Mouse (Mus musculus) hindbrain, embryonic 13.5 days (tissue): Measurements from ENCODE around the gene Snap23. TPM values are rescaled to one million over a fixed set of nuclear protein-coding genes. Genes with fewer than 3 reads are reported as not detected.
"Not testable (repeated sequence)": the region's sequence is repeated elsewhere in the genome, so short reads cannot be mapped to it uniquely, and the experiment has no call there.

Source experiments
- ATAC-seq: fragments of 200-750 bp; cut with Nextera tagmentation; 2 replicates; pipeline ENCODE4 v1.8.0; 2017; ENCODE audit warnings: moderate TSS enrichment; ENCODE audit not compliant: low FRiP score
- H3K27ac ChIP-seq: fragments of 300-500 bp; sonication (generic); 2 replicates; pipeline ENCODE4 v1.5.1; 2015; ENCODE audit warnings: inconsistent platforms, mild to moderate bottlenecking, moderate library complexity
- H3K27me3 ChIP-seq: fragments of 300-500 bp; sonication (generic); 2 replicates; pipeline ENCODE4 v1.6.1; 2015; ENCODE audit warnings: mild to moderate bottlenecking, inconsistent platforms
- H3K36me3 ChIP-seq: fragments of 300-500 bp; sonication (generic); 2 replicates; pipeline ENCODE4 v1.6.1; 2015; ENCODE audit warnings: mild to moderate bottlenecking, inconsistent platforms
- H3K4me1 ChIP-seq: fragments of 300-500 bp; sonication (generic); replicated peaks from 2 replicates; pipeline ENCODE4 v1.6.1; 2015; ENCODE audit warnings: inconsistent platforms
- H3K4me2 ChIP-seq: fragments of 300-500 bp; sonication (generic); 2 replicates; pipeline ENCODE4 v1.6.1; 2015; ENCODE audit warnings: inconsistent platforms, mild to moderate bottlenecking, moderate library complexity
- H3K4me3 ChIP-seq: fragments of 300-500 bp; sonication (generic); 2 replicates; pipeline ENCODE4 v1.5.1; 2015; ENCODE audit warnings: mild to moderate bottlenecking, inconsistent platforms
- H3K9ac ChIP-seq: fragments of 300-500 bp; sonication (generic); 2 replicates; pipeline ENCODE4 v1.6.1; 2015; ENCODE audit warnings: mild to moderate bottlenecking, inconsistent platforms
- H3K9me3 ChIP-seq: fragments of 300-500 bp; sonication (generic); 2 replicates; pipeline ENCODE4 v1.6.1; 2016; ENCODE audit warnings: inconsistent platforms
- WGBS: fragments of 180-500 bp; shearing (Covaris S2); methylation state at CpG from one replicate; pipeline ENCODE4 v1.1.7; 2015; 5-methylcytosine and 5-hydroxymethylcytosine counted together
- polyA plus RNA-seq: library from polyadenylated mRNA; unstranded; fragments of >200 nt; fragmentation: Nextera tagmentation; extraction: Ambion mirVana; gene quantifications from 2 replicates; pipeline ENCODE4 v1.2.1, GENCODE M21; 2015

Snap23 gene
- polyA plus RNA-seq, 1 experiment from 2014 or later = 23.7 TPM

DNA sequence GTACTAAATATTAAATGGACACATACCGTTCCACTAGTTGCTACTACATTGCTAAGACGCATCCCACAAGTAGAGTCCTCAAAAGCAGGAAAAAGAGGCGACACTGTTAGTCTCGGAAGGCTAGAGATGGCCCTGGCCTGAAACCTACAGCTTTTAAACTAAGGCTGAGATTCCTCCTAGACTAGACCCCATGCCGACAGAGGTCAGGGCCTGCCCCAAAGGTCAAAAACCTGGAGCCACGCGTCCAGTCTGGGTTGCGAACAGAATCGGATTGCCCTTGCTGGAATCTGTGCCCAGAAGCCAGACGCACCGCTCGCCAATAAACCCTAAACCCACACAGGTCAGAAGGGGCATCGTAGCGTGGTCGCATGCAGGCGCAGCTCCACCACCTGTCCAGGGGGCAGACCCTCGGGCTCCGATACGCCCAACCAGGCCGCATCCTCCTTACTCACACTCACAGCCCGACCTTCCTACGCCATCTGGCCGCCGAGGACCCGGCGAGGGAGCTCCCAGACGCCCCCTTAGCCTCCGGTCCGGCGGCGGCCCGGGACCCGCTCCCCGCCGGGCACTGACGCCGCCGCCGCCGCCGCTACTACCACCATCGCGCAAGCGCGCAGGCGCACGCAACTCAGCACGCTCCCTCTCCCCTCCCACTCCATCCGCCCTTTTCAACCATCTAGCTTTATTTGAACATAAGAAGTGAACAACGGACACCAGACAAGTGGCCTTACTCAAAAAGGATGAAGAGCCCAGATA is 4.1 kb upstream of the Snap23 start, which contains the start of gene Zfp106:
TSS of gene Zfp106 (minus strand) at position 609 of the 756 bp plus-strand sequence.
- peaks cover 30% of the 10 kb centered on the region for H3K4me1 ChIP-seq
- peak within 1 kb of the TSS; percentile 80 for H3K4me2 ChIP-seq
- peak; percentile 87 for ATAC-seq
- no peaks in the 10 kb centered on the region for H3K27me3 ChIP-seq
- H3K4me3 ChIP-seq = peak within 1 kb of the TSS; percentile 89
- peak within 1 kb of the TSS; percentile 79 for H3K27ac ChIP-seq
- WGBS = under 1% methylated on average over 50 of the region's 50 CpGs
- peak within 1 kb of the TSS; percentile 92 for H3K9ac ChIP-seq
- H3K9me3 ChIP-seq = no peaks in the 10 kb centered on the region
- no peaks in the 10 kb centered on the region; the same call in 1 of the 2 replicates for H3K36me3 ChIP-seq

DNA sequence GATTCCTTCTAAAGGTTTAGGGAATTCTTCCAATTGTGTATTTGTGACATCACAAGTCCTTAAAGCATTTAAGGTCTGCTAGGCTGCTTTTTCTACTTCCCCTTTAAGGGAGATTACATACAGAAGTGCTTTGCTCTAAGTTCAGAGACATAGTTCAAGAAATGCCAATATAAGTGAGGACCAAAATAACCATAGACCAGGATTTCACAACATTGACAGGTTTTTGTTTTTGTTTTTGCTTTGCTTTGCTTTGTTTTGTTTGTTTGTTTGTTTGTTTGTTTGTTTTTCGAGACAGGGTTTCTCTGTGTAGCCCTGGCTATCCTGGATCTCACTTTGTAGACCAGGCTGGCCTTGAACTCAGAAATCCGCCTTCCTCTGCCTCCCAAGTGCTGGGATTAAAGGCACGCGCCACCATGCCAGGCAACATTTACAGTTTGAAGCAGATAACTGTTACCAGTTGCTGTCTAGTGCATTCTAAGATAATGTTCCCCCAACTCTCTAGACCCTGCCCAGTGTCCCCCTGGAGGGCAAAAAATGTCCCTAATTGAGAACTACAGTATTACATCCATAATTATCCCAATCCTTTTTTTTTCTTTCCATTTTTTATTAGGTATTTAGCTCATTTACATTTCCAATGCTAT is 2.8 kb upstream of the Snap23 start:
- not testable (repeated sequence) for H3K9me3 ChIP-seq, H3K9ac ChIP-seq, H3K27me3 ChIP-seq, H3K4me3 ChIP-seq, H3K36me3 ChIP-seq, ATAC-seq, H3K27ac ChIP-seq, H3K4me2 ChIP-seq
- H3K4me1 ChIP-seq = peaks cover 43% of the 10 kb centered on the region
- WGBS = 98% methylated on average over 4 of the region's 4 CpGs

GRCm38 (mm10) chr2:120565363-120565762 is 2.1 kb upstream of the Snap23 start:
- H3K9me3 ChIP-seq = no peaks in the 10 kb centered on the region
- ATAC-seq = no peak
- H3K4me2 ChIP-seq = no peak overlapping the region
- no peak overlapping the region for H3K9ac ChIP-seq
- H3K4me3 ChIP-seq = no peak overlapping the region
- WGBS = 87% methylated on average over 2 of the region's 2 CpGs
- peaks cover 43% of the 10 kb centered on the region for H3K4me1 ChIP-seq
- no peak overlapping the region for H3K27ac ChIP-seq
- no peaks in the 10 kb centered on the region for H3K27me3 ChIP-seq
- no peaks in the 10 kb centered on the region; the same call in 1 of the 2 replicates for H3K36me3 ChIP-seq

- peak; percentile 78 for ATAC-seq
- peak overlapping the region; percentile 76 for H3K27ac ChIP-seq
- H3K36me3 ChIP-seq = peaks cover 10% of the 10 kb centered on the region
- peaks cover 28% of the 10 kb centered on the region for H3K4me1 ChIP-seq
- WGBS = under 1% methylated on average over 22 of the region's 22 CpGs
- peak overlapping the region; percentile 83 for H3K9ac ChIP-seq
- H3K27me3 ChIP-seq = no peaks in the 10 kb centered on the region
- peak overlapping the region; percentile 73 for H3K4me2 ChIP-seq
- no peaks in the 10 kb centered on the region for H3K9me3 ChIP-seq
- H3K4me3 ChIP-seq = peak overlapping the region; percentile 77
Observed at GRCm38 (mm10) chr2:120567798-120568320, 388 bp downstream of the Snap23 start.

DNA sequence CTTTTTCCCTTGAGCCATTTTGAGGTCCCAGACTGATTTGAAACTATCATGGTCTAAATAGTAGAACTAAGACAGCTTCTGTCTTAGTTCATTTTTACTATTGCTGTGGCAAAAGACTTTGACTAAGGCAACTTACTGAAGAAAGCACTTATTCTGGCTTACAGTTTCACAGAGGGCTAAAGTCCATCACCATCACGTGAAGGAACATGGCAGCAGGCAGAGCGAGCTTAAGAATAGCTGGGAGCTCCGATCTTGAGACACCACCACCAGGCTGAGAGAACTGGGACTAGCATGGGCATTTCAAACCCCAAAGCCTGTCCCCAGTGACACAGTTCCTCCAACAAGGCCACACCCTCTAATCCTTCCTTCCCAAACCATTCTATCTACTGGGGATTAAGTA is 3.6 kb downstream of the Snap23 start:
- Histone ChIP-seq H3K36me3 (peaks cover 10% of the 10 kb centered on the region), H3K4me2 (no peak overlapping the region), H3K4me3 (no peak overlapping the region), H3K9me3 (no peaks in the 10 kb centered on the region), H3K9ac (no peak overlapping the region), H3K27ac (no peak overlapping the region), H3K4me1 (peaks cover 23% of the 10 kb centered on the region), H3K27me3 (no peaks in the 10 kb centered on the region)
- WGBS = 97% methylated on average over 3 of the region's 3 CpGs
- ATAC-seq = no peak

DNA sequence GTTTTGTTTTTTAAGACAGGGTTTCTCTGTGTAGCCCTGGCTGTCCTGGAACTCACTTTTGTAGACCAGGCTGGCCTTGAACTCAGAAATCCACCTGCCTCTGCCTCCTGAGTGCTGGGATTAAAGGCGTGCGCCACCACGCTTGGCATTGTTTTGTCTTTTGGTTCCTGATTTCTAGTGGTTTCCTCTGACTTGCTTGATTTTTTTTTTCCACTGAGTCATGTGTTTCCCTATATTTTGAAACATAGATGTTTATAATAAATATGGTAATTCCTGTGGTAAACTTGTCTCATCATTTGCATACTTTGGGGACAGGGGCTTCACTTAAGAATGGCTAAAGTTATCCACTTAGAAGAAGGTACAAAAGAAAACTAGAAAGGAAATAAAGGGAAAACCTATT is 4.7 kb downstream of the Snap23 start:
- H3K4me3 ChIP-seq, H3K4me2 ChIP-seq, H3K27ac ChIP-seq, H3K27me3 ChIP-seq, ATAC-seq, H3K9ac ChIP-seq, H3K9me3 ChIP-seq: not testable (repeated sequence)
- H3K36me3 ChIP-seq = peaks cover 10% of the 10 kb centered on the region
- WGBS = 97% methylated on average over 3 of the region's 3 CpGs
- peaks cover 19% of the 10 kb centered on the region for H3K4me1 ChIP-seq

DNA sequence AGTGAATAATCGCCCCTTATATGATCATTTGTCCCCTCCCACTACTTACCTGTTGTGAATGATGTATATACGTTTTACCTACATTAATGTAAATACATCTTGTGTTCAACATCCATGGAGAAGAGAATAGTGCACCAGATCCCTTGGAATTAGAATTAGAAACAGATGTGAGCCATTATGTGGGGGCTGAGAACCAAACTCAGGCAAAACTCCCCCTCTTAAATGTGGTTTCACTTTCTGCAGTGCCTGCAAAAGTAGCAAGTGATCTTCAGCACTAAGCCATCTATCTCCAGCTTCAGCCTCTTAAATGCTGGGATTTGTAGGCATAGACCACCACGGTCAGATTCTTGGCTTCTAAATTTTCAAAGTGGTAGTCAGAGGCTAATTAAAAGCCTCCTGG is 7.7 kb downstream of the Snap23 start:
- no peak overlapping the region for H3K4me3 ChIP-seq
- WGBS = 88% methylated on average over 3 of the region's 3 CpGs
- H3K27ac ChIP-seq = no peak overlapping the region
- no peaks in the 10 kb centered on the region for H3K27me3 ChIP-seq
- peaks cover 10% of the 10 kb centered on the region for H3K36me3 ChIP-seq
- ATAC-seq = no peak
- H3K9me3 ChIP-seq = no peaks in the 10 kb centered on the region
- H3K4me2 ChIP-seq = no peak overlapping the region
- no peak overlapping the region for H3K9ac ChIP-seq
- H3K4me1 ChIP-seq = no peaks in the 10 kb centered on the region

DNA sequence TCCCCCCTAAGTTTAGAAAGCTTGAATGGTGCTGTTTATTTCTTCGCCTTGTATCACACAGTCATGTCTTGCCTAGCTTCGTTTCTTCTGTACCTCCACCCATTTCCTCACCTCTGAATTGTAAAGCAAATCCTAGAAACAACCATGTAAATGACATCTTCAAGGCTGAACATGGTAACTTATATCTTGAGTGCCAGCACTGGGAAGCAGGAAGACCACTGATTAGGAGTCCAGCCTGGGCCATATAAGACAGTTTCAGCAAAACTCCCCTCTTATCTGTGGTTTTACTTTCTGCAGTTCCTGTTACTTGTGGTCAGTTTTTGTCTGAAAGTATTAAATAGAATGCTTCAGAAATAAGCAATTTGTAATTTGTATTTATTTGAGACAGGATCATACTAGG is 8.5 kb downstream of the Snap23 start:
- Histone ChIP-seq H3K4me1 (no peaks in the 10 kb centered on the region), H3K4me2 (no peak overlapping the region), H3K9me3 (no peaks in the 10 kb centered on the region), H3K27me3 (no peaks in the 10 kb centered on the region), H3K9ac (no peak overlapping the region), H3K36me3 (peaks cover 9% of the 10 kb centered on the region), H3K27ac (no peak overlapping the region), H3K4me3 (no peak overlapping the region)
- no peak for ATAC-seq
- 89% methylated on average over 2 of the region's 2 CpGs for WGBS

DNA sequence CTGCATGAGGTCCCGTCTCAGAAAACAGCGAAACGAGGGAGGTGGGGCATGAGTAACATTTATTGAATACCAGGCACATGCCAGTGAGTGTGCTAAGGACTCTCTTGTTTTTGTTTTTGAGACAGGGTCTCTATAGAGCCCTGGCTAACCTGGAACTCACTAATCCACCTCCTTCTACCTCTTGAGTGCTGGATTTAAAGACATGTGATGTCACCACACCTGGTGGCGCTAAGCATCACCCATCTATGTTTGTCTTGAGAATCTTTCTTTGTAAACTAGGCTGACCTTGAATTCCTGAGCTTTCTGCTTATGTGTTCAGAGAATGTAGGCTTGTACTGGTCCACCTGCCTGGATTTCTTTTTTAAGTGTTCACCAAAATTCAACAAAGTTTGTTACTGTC is 10.3 kb downstream of the Snap23 start:
- no peak for ATAC-seq
- H3K36me3 ChIP-seq = no peaks in the 10 kb centered on the region; the same call in 1 of the 2 replicates
- no peak overlapping the region for H3K4me2 ChIP-seq
- H3K4me3 ChIP-seq = no peak overlapping the region
- no peak overlapping the region for H3K27ac ChIP-seq
- 90% methylated on average over 4 of the region's 4 CpGs for WGBS
- no peaks in the 10 kb centered on the region for H3K27me3 ChIP-seq
- no peaks in the 10 kb centered on the region for H3K9me3 ChIP-seq
- H3K4me1 ChIP-seq = no peaks in the 10 kb centered on the region
- no peak overlapping the region for H3K9ac ChIP-seq

DNA sequence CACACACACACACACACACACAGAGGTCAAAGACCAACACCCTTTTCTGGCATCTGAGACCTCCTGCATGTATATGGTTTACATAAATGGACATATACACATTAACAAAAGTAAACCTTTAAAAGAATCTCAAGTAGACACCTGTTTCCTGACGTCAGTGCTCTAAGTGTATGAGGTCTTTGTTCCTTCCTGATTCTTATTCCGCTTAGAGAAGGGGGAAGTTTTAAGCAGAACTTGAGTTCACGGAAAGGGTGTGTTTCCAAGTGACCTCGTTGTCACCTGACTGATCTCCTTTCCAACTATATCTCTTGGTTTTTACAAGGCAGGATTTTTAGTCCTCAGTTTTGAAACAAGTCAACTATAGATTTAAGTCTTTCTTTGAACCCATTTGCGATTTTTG is 10.8 kb downstream of the Snap23 start:
- H3K4me2 ChIP-seq = no peak overlapping the region
- no peaks in the 10 kb centered on the region; the same call in 1 of the 2 replicates for H3K36me3 ChIP-seq
- WGBS = 85% methylated on average over 5 of the region's 5 CpGs
- no peak overlapping the region for H3K9ac ChIP-seq
- no peak overlapping the region for H3K27ac ChIP-seq
- H3K4me3 ChIP-seq = no peak overlapping the region
- no peaks in the 10 kb centered on the region for H3K27me3 ChIP-seq
- no peak for ATAC-seq
- no peaks in the 10 kb centered on the region for H3K9me3 ChIP-seq
- no peaks in the 10 kb centered on the region for H3K4me1 ChIP-seq

DNA sequence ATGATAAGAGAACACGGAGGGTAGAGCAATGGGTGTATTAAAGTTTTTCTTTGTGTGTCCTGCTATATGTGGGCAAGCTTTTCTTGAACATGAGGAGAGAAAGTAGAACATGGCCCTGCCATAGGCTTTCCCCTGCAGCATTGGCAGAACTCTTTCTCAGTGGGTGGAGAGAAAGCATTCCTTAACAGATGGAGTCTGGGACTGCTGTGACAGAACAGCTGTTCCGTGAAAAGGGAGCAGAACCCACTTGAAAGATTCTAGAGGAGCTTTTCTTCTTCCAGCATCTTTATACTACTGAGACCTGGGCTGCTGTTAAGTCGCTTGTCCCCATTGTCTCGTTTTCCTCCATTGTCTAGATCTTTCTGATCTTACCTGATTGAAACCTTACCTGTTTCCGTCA is 22.3 kb downstream of the Snap23 start:
- peaks cover 59% of the 10 kb centered on the region for H3K36me3 ChIP-seq
- no peak overlapping the region for H3K9ac ChIP-seq
- H3K4me3 ChIP-seq = no peak overlapping the region
- H3K4me1 ChIP-seq = no peaks in the 10 kb centered on the region
- 91% methylated on average over 5 of the region's 5 CpGs for WGBS
- ATAC-seq = no peak
- H3K27ac ChIP-seq = no peak overlapping the region
- H3K9me3 ChIP-seq = no peaks in the 10 kb centered on the region
- H3K4me2 ChIP-seq = no peak overlapping the region
- H3K27me3 ChIP-seq = no peaks in the 10 kb centered on the region

DNA sequence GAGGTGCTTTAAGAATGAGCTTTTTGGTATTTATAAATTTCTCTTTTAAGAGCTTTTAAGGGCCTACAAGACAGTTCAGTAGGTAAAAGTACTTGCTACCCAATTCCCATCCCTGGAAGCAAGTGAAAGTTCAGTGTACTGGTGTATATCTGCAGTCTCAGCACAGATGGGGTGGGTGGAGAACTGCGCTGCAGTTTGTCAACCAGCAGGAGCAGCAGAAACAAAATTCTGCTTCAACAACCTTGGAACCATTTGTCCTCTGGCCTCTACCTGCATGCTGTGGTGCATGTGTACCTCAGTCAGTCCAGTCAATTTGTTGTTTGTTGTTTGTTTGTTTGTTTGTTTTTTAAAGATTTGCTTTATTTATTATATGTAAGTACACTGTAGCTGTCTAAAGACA is 24.8 kb downstream of the Snap23 start:
- Histone ChIP-seq H3K36me3 (peaks cover 59% of the 10 kb centered on the region), H3K4me3 (no peak overlapping the region), H3K27me3 (no peaks in the 10 kb centered on the region), H3K9me3 (no peaks in the 10 kb centered on the region), H3K9ac (no peak overlapping the region), H3K4me2 (no peak overlapping the region), H3K27ac (no peak overlapping the region), H3K4me1 (no peaks in the 10 kb centered on the region)
- ATAC-seq = no peak
- 85% methylated on average over 1 of the region's 1 CpGs for WGBS
